Mouse (Mus musculus): ENCODE data around the gene Tdp1. TPM values are rescaled to one million over a fixed set of nuclear protein-coding genes. Genes with fewer than 3 reads are reported as not detected.

The Tdp1 gene
- total RNA-seq, 1 experiment: 27.5 TPM

DNA sequence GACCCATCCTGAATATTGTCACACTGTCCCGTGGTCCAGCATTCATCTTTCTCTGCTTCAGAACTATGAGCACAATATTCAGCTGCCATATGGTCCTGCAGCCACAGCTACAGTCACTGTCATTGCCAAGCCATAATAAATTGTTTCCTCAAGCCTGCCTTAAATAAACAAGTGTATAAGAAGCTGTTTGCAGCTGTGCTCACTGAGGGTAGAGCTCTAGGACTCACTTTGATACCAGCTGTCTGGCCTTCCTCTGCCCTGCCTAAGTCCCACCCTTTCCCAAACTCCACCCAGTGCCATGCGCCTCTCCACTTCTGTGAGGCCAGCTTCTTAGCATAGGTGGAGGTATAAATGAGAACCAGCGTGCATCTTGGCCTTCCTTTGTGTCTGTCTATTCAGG, 49.3 kb downstream of the Tdp1 start:
- peaks cover 19% of the 10 kb centered on the region; the same call in 1 of the 2 replicates for H3K36me3 ChIP-seq (ENCODE audit: control insufficient read depth, insufficient read depth, low read length, poor library complexity, severe bottlenecking)

DNA sequence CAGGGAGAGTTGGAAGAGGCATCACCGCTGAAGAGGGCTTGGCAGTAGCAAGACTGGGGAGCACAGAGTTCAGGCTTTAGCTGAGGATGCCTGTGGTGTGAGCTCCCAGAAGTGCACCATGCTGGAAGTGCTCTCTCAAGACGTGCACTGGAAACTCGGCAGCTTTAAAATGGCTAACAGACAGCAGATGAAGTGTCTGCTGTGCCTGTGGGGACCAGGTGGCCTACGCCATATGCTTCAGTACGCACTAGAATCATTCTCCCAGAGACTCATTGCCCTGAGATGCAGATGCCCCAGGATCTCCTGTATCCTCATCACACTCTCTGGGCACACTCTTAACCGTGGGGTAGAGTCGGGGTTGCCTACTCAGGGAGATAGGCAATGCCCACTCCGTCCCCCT, 51.1 kb downstream of the Tdp1 start:
- no peak overlapping the region for H3K4me3 ChIP-seq (ENCODE audit: insufficient read depth in 1 of 2, low read depth in 1 of 2, low read length in 2 of 2, poor library complexity in 1 of 2, severe bottlenecking in 1 of 2)
- H3K27ac ChIP-seq (ENCODE audit: insufficient read depth, low read depth, low read length, poor library complexity, severe bottlenecking): no peak overlapping the region
- in situ Hi-C loops (cut with MboI; ENCODE audit: low sequenced_read_pairs in 2 of 2, unreplicated experiment in 2 of 2): no loop called here
- H3K4me1 ChIP-seq (ENCODE audit: control insufficient read depth in 2 of 2, insufficient read depth in 2 of 2, low read length in 2 of 2, poor library complexity in 1 of 2): no peaks in the 10 kb centered on the region
- no peak for DNase-seq (ENCODE audit: low read depth, low spot score)
- H3K36me3 ChIP-seq (ENCODE audit: control insufficient read depth, insufficient read depth, low read length, poor library complexity, severe bottlenecking): peaks cover 16% of the 10 kb centered on the region; the same call in 1 of the 2 replicates
- H3K9me3 ChIP-seq (ENCODE audit: control insufficient read depth, insufficient read depth, low read depth, low read length): no peaks in the 10 kb centered on the region
- TF ChIP-seq CHD2 (IDR thresholded peaks at IDR 0.05; ENCODE audit: low read depth, low read length) (no peak), ZNF384 (IDR thresholded peaks at IDR 0.05; ENCODE audit: low read depth, low read length) (no peak), ZC3H11A (IDR thresholded peaks at IDR 0.05; ENCODE audit: borderline replicate concordance, low read depth, low read length) (no peak), MAFK (IDR thresholded peaks at IDR 0.05; ENCODE audit: insufficient read depth, low read depth, low read length) (no peak), HCFC1 (IDR thresholded peaks at IDR 0.05; ENCODE audit: borderline replicate concordance, insufficient read depth, low read length) (no peak)
- no peak overlapping the region for H3K9ac ChIP-seq (ENCODE audit: insufficient read depth, low read depth, low read length, poor library complexity, severe bottlenecking)

More for the DNA sequence above, 49.3 kb downstream of the Tdp1 start:
- TF ChIP-seq CHD2 (IDR thresholded peaks at IDR 0.05; ENCODE audit: low read depth, low read length) (no peak), ZC3H11A (IDR thresholded peaks at IDR 0.05; ENCODE audit: borderline replicate concordance, low read depth, low read length) (no peak), MAFK (IDR thresholded peaks at IDR 0.05; ENCODE audit: insufficient read depth, low read depth, low read length) (no peak), HCFC1 (IDR thresholded peaks at IDR 0.05; ENCODE audit: borderline replicate concordance, insufficient read depth, low read length) (no peak), ZNF384 (IDR thresholded peaks at IDR 0.05; ENCODE audit: low read depth, low read length) (no peak)
- DNase-seq (ENCODE audit: low read depth, low spot score): no peak
- in situ Hi-C loops (cut with MboI; ENCODE audit: low sequenced_read_pairs in 2 of 2, unreplicated experiment in 2 of 2): no loop called here
- H3K9me3 ChIP-seq (ENCODE audit: control insufficient read depth, insufficient read depth, low read depth, low read length): no peaks in the 10 kb centered on the region
- H3K4me3 ChIP-seq (ENCODE audit: insufficient read depth in 1 of 2, low read depth in 1 of 2, low read length in 2 of 2, poor library complexity in 1 of 2, severe bottlenecking in 1 of 2): no peak overlapping the region
- no peaks in the 10 kb centered on the region for H3K4me1 ChIP-seq (ENCODE audit: control insufficient read depth in 2 of 2, insufficient read depth in 2 of 2, low read length in 2 of 2, poor library complexity in 1 of 2)
- no peak overlapping the region for H3K27ac ChIP-seq (ENCODE audit: insufficient read depth, low read depth, low read length, poor library complexity, severe bottlenecking)
- no peak overlapping the region for H3K9ac ChIP-seq (ENCODE audit: insufficient read depth, low read depth, low read length, poor library complexity, severe bottlenecking)

- H3K4me1 ChIP-seq (ENCODE audit: control insufficient read depth in 2 of 2, insufficient read depth in 2 of 2, low read length in 2 of 2, poor library complexity in 1 of 2): no peaks in the 10 kb centered on the region
- no peaks in the 10 kb centered on the region for H3K9me3 ChIP-seq (ENCODE audit: control insufficient read depth, insufficient read depth, low read depth, low read length)
- DNase-seq (ENCODE audit: low read depth, low spot score): no peak
- in situ Hi-C loops (cut with MboI; ENCODE audit: low sequenced_read_pairs in 2 of 2, unreplicated experiment in 2 of 2): no loop called here
- no peak overlapping the region for H3K9ac ChIP-seq (ENCODE audit: insufficient read depth, low read depth, low read length, poor library complexity, severe bottlenecking)
- no peak overlapping the region for H3K27ac ChIP-seq (ENCODE audit: insufficient read depth, low read depth, low read length, poor library complexity, severe bottlenecking)
- no peak overlapping the region for H3K4me3 ChIP-seq (ENCODE audit: insufficient read depth in 1 of 2, low read depth in 1 of 2, low read length in 2 of 2, poor library complexity in 1 of 2, severe bottlenecking in 1 of 2)
- H3K36me3 ChIP-seq (ENCODE audit: control insufficient read depth, insufficient read depth, low read length, poor library complexity, severe bottlenecking): peaks cover 23% of the 10 kb centered on the region; the same call in 1 of the 2 replicates
- no peak for TF ChIP-seq HCFC1 (IDR thresholded peaks at IDR 0.05; ENCODE audit: borderline replicate concordance, insufficient read depth, low read length)
- TF ChIP-seq ZNF384 (IDR thresholded peaks at IDR 0.05; ENCODE audit: low read depth, low read length): no peak
- no peak for TF ChIP-seq CHD2 (IDR thresholded peaks at IDR 0.05; ENCODE audit: low read depth, low read length)
- TF ChIP-seq ZC3H11A (IDR thresholded peaks at IDR 0.05; ENCODE audit: borderline replicate concordance, low read depth, low read length): no peak
- TF ChIP-seq MAFK (IDR thresholded peaks at IDR 0.05; ENCODE audit: insufficient read depth, low read depth, low read length): no peak
Observed at GRCm38 (mm10) chr12:99938476-99938875, 54.2 kb downstream of the Tdp1 start.

GRCm38 (mm10) chr12:99939179-99939578, 54.9 kb downstream of the Tdp1 start:
- TF ChIP-seq ZC3H11A (IDR thresholded peaks at IDR 0.05; ENCODE audit: borderline replicate concordance, low read depth, low read length) (no peak), MAFK (IDR thresholded peaks at IDR 0.05; ENCODE audit: insufficient read depth, low read depth, low read length) (no peak), HCFC1 (IDR thresholded peaks at IDR 0.05; ENCODE audit: borderline replicate concordance, insufficient read depth, low read length) (no peak), CHD2 (IDR thresholded peaks at IDR 0.05; ENCODE audit: low read depth, low read length) (no peak), ZNF384 (IDR thresholded peaks at IDR 0.05; ENCODE audit: low read depth, low read length) (no peak)
- in situ Hi-C loops (cut with MboI; ENCODE audit: low sequenced_read_pairs in 2 of 2, unreplicated experiment in 2 of 2): no loop called here
- Histone ChIP-seq H3K9ac (ENCODE audit: insufficient read depth, low read depth, low read length, poor library complexity, severe bottlenecking) (no peak overlapping the region), H3K36me3 (ENCODE audit: control insufficient read depth, insufficient read depth, low read length, poor library complexity, severe bottlenecking) (peaks cover 24% of the 10 kb centered on the region; the same call in 1 of the 2 replicates), H3K4me3 (ENCODE audit: insufficient read depth in 1 of 2, low read depth in 1 of 2, low read length in 2 of 2, poor library complexity in 1 of 2, severe bottlenecking in 1 of 2) (no peak overlapping the region), H3K4me1 (ENCODE audit: control insufficient read depth in 2 of 2, insufficient read depth in 2 of 2, low read length in 2 of 2, poor library complexity in 1 of 2) (no peaks in the 10 kb centered on the region), H3K27ac (ENCODE audit: insufficient read depth, low read depth, low read length, poor library complexity, severe bottlenecking) (no peak overlapping the region), H3K9me3 (ENCODE audit: control insufficient read depth, insufficient read depth, low read depth, low read length) (no peaks in the 10 kb centered on the region)
- no peak for DNase-seq (ENCODE audit: low read depth, low spot score)

GRCm38 (mm10) chr12:99940704-99941103, 56.4 kb downstream of the Tdp1 start:
- no peaks in the 10 kb centered on the region for H3K4me1 ChIP-seq (ENCODE audit: control insufficient read depth in 2 of 2, insufficient read depth in 2 of 2, low read length in 2 of 2, poor library complexity in 1 of 2)
- H3K9me3 ChIP-seq (ENCODE audit: control insufficient read depth, insufficient read depth, low read depth, low read length): no peaks in the 10 kb centered on the region
- H3K4me3 ChIP-seq (ENCODE audit: insufficient read depth in 1 of 2, low read depth in 1 of 2, low read length in 2 of 2, poor library complexity in 1 of 2, severe bottlenecking in 1 of 2): no peak overlapping the region
- H3K36me3 ChIP-seq (ENCODE audit: control insufficient read depth, insufficient read depth, low read length, poor library complexity, severe bottlenecking): peaks cover 19% of the 10 kb centered on the region
- no peak overlapping the region for H3K27ac ChIP-seq (ENCODE audit: insufficient read depth, low read depth, low read length, poor library complexity, severe bottlenecking)
- in situ Hi-C loops (cut with MboI; ENCODE audit: low sequenced_read_pairs in 2 of 2, unreplicated experiment in 2 of 2): no loop called here
- no peak for TF ChIP-seq HCFC1 (IDR thresholded peaks at IDR 0.05; ENCODE audit: borderline replicate concordance, insufficient read depth, low read length)
- TF ChIP-seq MAFK (IDR thresholded peaks at IDR 0.05; ENCODE audit: insufficient read depth, low read depth, low read length): no peak
- TF ChIP-seq CHD2 (IDR thresholded peaks at IDR 0.05; ENCODE audit: low read depth, low read length): no peak
- no peak for TF ChIP-seq ZNF384 (IDR thresholded peaks at IDR 0.05; ENCODE audit: low read depth, low read length)
- no peak for TF ChIP-seq ZC3H11A (IDR thresholded peaks at IDR 0.05; ENCODE audit: borderline replicate concordance, low read depth, low read length)
- H3K9ac ChIP-seq (ENCODE audit: insufficient read depth, low read depth, low read length, poor library complexity, severe bottlenecking): no peak overlapping the region
- DNase-seq (ENCODE audit: low read depth, low spot score): no peak
